Mouse (Mus musculus): ENCODE measurements around the gene Mecom. TPM values are rescaled to one million over a fixed set of nuclear protein-coding genes. Genes with fewer than 3 reads are reported as not detected.
A peak's percentile ranks its signal among the peaks of the same experiment; 100 is the strongest.

Gene Mecom
- polyA plus RNA-seq, 1 experiment from 2014 or later = 57.4 TPM

DNA sequence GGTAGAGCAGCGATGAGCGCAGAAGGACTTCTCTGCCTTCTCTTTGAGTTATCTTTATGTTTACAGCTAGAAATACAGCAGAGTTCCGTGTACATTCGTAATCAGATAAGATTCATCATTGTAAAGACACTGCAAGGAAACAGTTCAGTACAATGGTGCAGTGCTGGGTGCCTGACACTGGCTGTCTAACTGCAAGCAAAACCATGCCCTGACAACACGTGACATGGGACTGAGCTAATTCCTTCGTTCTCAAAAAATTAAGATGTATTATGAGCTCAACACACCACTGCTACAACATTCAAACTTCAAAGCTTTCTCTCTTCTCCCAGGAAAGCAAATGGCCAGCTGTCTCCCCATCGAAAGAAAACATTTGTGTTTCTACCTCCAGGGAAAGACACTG lies 176.3 kb downstream of the Mecom start:
- WGBS = 39% methylated on average over 7 of the region's 7 CpGs
- 0 out of 2 replicates have a peak, but pooled peaks cover 3% of the 10 kb centered on the region for H3K4me1 ChIP-seq (ENCODE audit: control insufficient read depth, insufficient read depth, low read length)
- no peaks in the 10 kb centered on the region for H3K9me3 ChIP-seq (replicated peaks; ENCODE audit: control insufficient read depth, low read length)
- ATAC-seq (ENCODE audit: insufficient read depth, low FRiP score) = no peak
- no peak overlapping the region for H3K4me2 ChIP-seq (ENCODE audit: low read depth, low read length)
- H3K27me3 ChIP-seq (ENCODE audit: control insufficient read depth, insufficient read depth, low read length) = no peaks in the 10 kb centered on the region
- H3K4me3 ChIP-seq (replicated peaks; ENCODE audit: low read length) = no peak overlapping the region
- H3K9ac ChIP-seq (ENCODE audit: low read length) = no peak overlapping the region
- H3K27ac ChIP-seq (ENCODE audit: low read length) = no peak overlapping the region
- H3K36me3 ChIP-seq (ENCODE audit: control insufficient read depth, insufficient read depth, low read length) = no peaks in the 10 kb centered on the region

GRCm38 (mm10) chr3:30370860-30371455 lies 176.8 kb downstream of the Mecom start:
- no peak overlapping the region for H3K4me3 ChIP-seq (replicated peaks; ENCODE audit: low read length)
- WGBS = 50% methylated on average over 16 of the region's 16 CpGs
- H3K27ac ChIP-seq (ENCODE audit: low read length) = no peak overlapping the region
- no peaks in the 10 kb centered on the region for H3K27me3 ChIP-seq (ENCODE audit: control insufficient read depth, insufficient read depth, low read length)
- H3K4me1 ChIP-seq (ENCODE audit: control insufficient read depth, insufficient read depth, low read length) = 0 out of 2 replicates have a peak, but pooled peaks cover 3% of the 10 kb centered on the region
- no peaks in the 10 kb centered on the region for H3K9me3 ChIP-seq (replicated peaks; ENCODE audit: control insufficient read depth, low read length)
- no peak for ATAC-seq (ENCODE audit: insufficient read depth, low FRiP score)
- H3K4me2 ChIP-seq (ENCODE audit: low read depth, low read length) = 0 out of 2 replicates have a peak overlapping the region, but pooled peaks have one; percentile 31
- no peaks in the 10 kb centered on the region for H3K36me3 ChIP-seq (ENCODE audit: control insufficient read depth, insufficient read depth, low read length)
- no peak overlapping the region for H3K9ac ChIP-seq (ENCODE audit: low read length)

DNA sequence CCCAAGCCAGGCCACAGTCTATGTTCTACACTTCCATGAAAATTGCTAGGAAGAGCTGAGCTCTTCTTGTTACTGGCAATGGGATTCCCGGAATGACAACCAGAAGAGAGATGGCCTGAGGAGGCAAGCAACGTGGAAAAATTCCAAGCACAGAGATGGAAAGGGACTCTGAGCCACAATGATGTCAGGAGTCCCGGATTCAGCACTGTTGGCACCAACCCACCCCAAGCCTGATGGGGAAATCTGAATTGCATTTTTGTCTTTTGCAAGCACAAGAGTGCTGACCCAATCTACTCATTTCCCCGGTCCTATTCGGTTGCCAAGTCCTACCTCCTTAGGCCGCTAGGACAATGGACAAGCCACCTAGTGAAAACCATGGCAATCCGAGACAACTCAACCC lies 181.2 kb downstream of the Mecom start:
- WGBS = 89% methylated on average over 7 of the region's 7 CpGs
- Histone ChIP-seq H3K27me3 (ENCODE audit: control insufficient read depth, insufficient read depth, low read length) (no peaks in the 10 kb centered on the region), H3K4me2 (ENCODE audit: low read depth, low read length) (no peak overlapping the region), H3K4me3 (replicated peaks; ENCODE audit: low read length) (no peak overlapping the region), H3K9me3 (replicated peaks; ENCODE audit: control insufficient read depth, low read length) (no peaks in the 10 kb centered on the region), H3K27ac (ENCODE audit: low read length) (no peak overlapping the region), H3K36me3 (ENCODE audit: control insufficient read depth, insufficient read depth, low read length) (no peaks in the 10 kb centered on the region), H3K9ac (ENCODE audit: low read length) (no peak overlapping the region), H3K4me1 (ENCODE audit: control insufficient read depth, insufficient read depth, low read length) (no peaks in the 10 kb centered on the region)
- ATAC-seq (ENCODE audit: insufficient read depth, low FRiP score) = no peak

DNA sequence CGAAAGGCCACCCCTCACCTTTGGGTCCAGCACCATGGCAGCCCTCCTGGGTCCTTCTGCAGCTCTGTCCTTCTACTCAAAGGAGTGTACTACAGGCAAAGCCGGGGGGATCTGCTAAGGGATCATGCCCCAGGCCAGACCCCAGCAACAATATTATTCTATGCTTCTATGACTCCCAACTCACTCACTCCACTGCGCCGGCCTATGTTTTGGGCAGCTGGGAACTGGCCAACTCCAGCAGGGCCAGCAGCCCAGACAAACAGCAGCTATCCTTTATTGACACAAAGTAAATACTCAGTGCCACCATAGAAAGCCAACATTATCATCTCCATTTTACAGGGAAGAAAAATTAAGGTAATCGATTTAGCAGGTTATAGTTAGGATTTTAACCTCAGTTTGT lies 186.6 kb downstream of the Mecom start:
- no peak overlapping the region for H3K9ac ChIP-seq (ENCODE audit: low read length)

DNA sequence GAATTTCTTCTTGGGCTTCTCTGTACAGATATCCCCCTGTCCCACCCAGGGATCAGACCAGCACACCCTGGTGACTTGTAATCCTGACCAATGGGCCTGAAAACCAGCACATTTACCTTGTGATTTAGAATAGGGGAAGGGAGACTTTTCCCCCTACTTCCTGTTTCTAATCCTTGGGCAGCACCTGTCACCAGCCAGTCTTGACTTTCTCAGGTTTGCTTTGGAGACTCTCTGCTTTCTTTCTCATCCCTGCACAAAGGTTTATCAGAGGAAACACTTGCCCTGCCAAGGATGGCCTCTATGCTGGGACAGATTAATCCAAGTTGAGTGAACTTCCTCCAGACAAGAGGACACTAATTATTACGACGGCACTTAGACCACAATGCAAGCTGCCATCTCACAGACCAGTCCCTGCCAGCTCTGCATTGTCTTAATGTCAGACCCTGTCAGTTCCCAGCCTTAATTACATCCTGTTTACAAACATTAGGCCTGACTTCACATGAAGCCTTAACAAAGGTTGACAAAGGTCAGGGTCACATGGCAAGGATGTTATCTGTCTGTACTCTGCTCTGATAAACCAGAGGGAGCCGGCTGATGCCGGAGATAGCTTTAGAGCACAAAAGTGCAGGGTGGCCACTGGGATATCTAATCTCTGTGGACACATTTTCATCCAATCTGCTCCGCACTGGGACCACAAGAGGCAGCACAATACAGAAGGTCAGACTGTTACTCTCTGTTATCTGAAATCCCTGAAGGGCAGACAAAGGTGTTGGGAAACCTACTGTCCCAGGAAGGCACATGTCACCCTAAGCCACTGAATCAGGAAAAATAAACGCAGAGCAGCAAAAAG lies 193.7 kb downstream of the Mecom start:
- H3K27ac ChIP-seq (ENCODE audit: low read length) = no peak overlapping the region
- ATAC-seq (ENCODE audit: insufficient read depth, low FRiP score) = no peak
- H3K36me3 ChIP-seq (ENCODE audit: control insufficient read depth, insufficient read depth, low read length) = no peaks in the 10 kb centered on the region
- H3K9ac ChIP-seq (ENCODE audit: low read length) = no peak overlapping the region
- no peak overlapping the region for H3K4me3 ChIP-seq (replicated peaks; ENCODE audit: low read length)
- WGBS = 39% methylated on average over 6 of the region's 6 CpGs
- no peaks in the 10 kb centered on the region for H3K4me1 ChIP-seq (ENCODE audit: control insufficient read depth, insufficient read depth, low read length)
- H3K9me3 ChIP-seq (replicated peaks; ENCODE audit: control insufficient read depth, low read length) = no peaks in the 10 kb centered on the region
- no peak overlapping the region for H3K4me2 ChIP-seq (ENCODE audit: low read depth, low read length)
- H3K27me3 ChIP-seq (ENCODE audit: control insufficient read depth, insufficient read depth, low read length) = no peaks in the 10 kb centered on the region

More for the DNA sequence above, 186.6 kb downstream of the Mecom start:
- Histone ChIP-seq H3K27ac (ENCODE audit: low read length) (no peak overlapping the region), H3K4me2 (ENCODE audit: low read depth, low read length) (no peak overlapping the region), H3K27me3 (ENCODE audit: control insufficient read depth, insufficient read depth, low read length) (no peaks in the 10 kb centered on the region), H3K4me3 (replicated peaks; ENCODE audit: low read length) (no peak overlapping the region), H3K9me3 (replicated peaks; ENCODE audit: control insufficient read depth, low read length) (no peaks in the 10 kb centered on the region), H3K36me3 (ENCODE audit: control insufficient read depth, insufficient read depth, low read length) (no peaks in the 10 kb centered on the region), H3K4me1 (ENCODE audit: control insufficient read depth, insufficient read depth, low read length) (peaks cover 4% of the 10 kb centered on the region; the same call in 1 of the 2 replicates)
- WGBS = 60% methylated on average over 5 of the region's 5 CpGs
- no peak for ATAC-seq (ENCODE audit: insufficient read depth, low FRiP score)

GRCm38 (mm10) chr3:30349279-30349678 lies 198.5 kb downstream of the Mecom start:
- Histone ChIP-seq H3K4me1 (ENCODE audit: control insufficient read depth, insufficient read depth, low read length) (no peaks in the 10 kb centered on the region), H3K36me3 (ENCODE audit: control insufficient read depth, insufficient read depth, low read length) (no peaks in the 10 kb centered on the region), H3K9ac (ENCODE audit: low read length) (no peak overlapping the region), H3K27ac (ENCODE audit: low read length) (no peak overlapping the region), H3K9me3 (replicated peaks; ENCODE audit: control insufficient read depth, low read length) (no peaks in the 10 kb centered on the region), H3K27me3 (ENCODE audit: control insufficient read depth, insufficient read depth, low read length) (no peaks in the 10 kb centered on the region), H3K4me3 (replicated peaks; ENCODE audit: low read length) (no peak overlapping the region), H3K4me2 (ENCODE audit: low read depth, low read length) (no peak overlapping the region)
- WGBS = 58% methylated on average over 7 of the region's 7 CpGs
- no peak for ATAC-seq (ENCODE audit: insufficient read depth, low FRiP score)

GRCm38 (mm10) chr3:30344151-30344550 lies 203.7 kb downstream of the Mecom start:
- Histone ChIP-seq H3K9ac (ENCODE audit: low read length) (no peak overlapping the region), H3K4me3 (replicated peaks; ENCODE audit: low read length) (no peak overlapping the region), H3K4me2 (ENCODE audit: low read depth, low read length) (no peak overlapping the region), H3K36me3 (ENCODE audit: control insufficient read depth, insufficient read depth, low read length) (no peaks in the 10 kb centered on the region), H3K9me3 (replicated peaks; ENCODE audit: control insufficient read depth, low read length) (no peaks in the 10 kb centered on the region), H3K27ac (ENCODE audit: low read length) (no peak overlapping the region), H3K4me1 (ENCODE audit: control insufficient read depth, insufficient read depth, low read length) (no peaks in the 10 kb centered on the region), H3K27me3 (ENCODE audit: control insufficient read depth, insufficient read depth, low read length) (no peaks in the 10 kb centered on the region)
- no peak for ATAC-seq (ENCODE audit: insufficient read depth, low FRiP score)
- 77% methylated on average over 4 of the region's 4 CpGs for WGBS

DNA sequence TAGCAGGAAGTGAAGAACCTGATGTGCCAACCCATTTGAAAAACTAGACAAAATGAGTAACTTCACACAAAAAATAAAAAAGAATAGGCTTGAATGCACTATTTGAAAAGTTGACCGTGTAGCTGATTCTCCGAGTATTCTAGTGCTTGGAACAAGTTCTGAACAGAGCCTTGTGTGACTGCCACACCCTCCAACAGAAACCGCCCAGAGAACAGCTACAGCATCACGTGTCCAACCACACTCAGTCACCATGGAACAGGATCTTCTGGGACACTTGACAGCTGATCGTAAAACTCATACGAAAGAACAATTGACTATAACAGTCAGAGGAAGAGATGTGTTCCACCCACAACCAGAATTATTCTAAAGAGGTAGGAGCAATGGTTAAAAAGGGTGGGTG lies 215.5 kb downstream of the Mecom start:
- H3K27me3 ChIP-seq (ENCODE audit: control insufficient read depth, insufficient read depth, low read length) = no peaks in the 10 kb centered on the region
- no peak overlapping the region for H3K4me3 ChIP-seq (replicated peaks; ENCODE audit: low read length)
- no peak overlapping the region for H3K9ac ChIP-seq (ENCODE audit: low read length)
- H3K4me2 ChIP-seq (ENCODE audit: low read depth, low read length) = no peak overlapping the region
- WGBS = 75% methylated on average over 6 of the region's 6 CpGs
- 0 out of 2 replicates have a peak, but pooled peaks cover 2% of the 10 kb centered on the region for H3K4me1 ChIP-seq (ENCODE audit: control insufficient read depth, insufficient read depth, low read length)
- H3K9me3 ChIP-seq (replicated peaks; ENCODE audit: control insufficient read depth, low read length) = no peaks in the 10 kb centered on the region
- no peaks in the 10 kb centered on the region for H3K36me3 ChIP-seq (ENCODE audit: control insufficient read depth, insufficient read depth, low read length)
- no peak overlapping the region for H3K27ac ChIP-seq (ENCODE audit: low read length)
- ATAC-seq (ENCODE audit: insufficient read depth, low FRiP score) = no peak; the same call in 1 of the 2 replicates

DNA sequence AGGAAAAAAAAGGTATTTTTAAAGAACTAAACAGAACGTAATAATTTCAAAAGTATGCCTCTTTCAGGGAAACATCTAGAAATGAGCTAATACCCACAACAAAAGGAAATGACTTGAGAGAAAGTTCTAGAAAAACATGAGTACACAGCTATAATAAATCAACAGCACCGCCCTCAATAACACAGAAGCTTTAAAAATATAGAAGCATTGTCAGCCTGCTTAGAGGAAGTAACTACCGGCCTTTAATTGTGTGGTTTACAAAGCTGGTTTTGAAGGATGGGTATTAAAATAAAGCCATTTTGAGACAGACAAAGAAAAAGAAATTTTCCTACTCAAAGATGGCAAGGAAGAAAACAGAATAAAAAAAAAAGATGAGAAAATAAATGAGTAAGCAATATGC lies 217.3 kb downstream of the Mecom start:
- no peak overlapping the region for H3K27ac ChIP-seq (ENCODE audit: low read length)
- no peaks in the 10 kb centered on the region for H3K27me3 ChIP-seq (ENCODE audit: control insufficient read depth, insufficient read depth, low read length)
- 69% methylated on average over 3 of the region's 3 CpGs for WGBS
- 0 out of 2 replicates have a peak, but pooled peaks cover 2% of the 10 kb centered on the region for H3K4me1 ChIP-seq (ENCODE audit: control insufficient read depth, insufficient read depth, low read length)
- no peak overlapping the region for H3K4me3 ChIP-seq (replicated peaks; ENCODE audit: low read length)
- no peak overlapping the region for H3K4me2 ChIP-seq (ENCODE audit: low read depth, low read length)
- no peak for ATAC-seq (ENCODE audit: insufficient read depth, low FRiP score)
- no peaks in the 10 kb centered on the region for H3K9me3 ChIP-seq (replicated peaks; ENCODE audit: control insufficient read depth, low read length)
- no peaks in the 10 kb centered on the region for H3K36me3 ChIP-seq (ENCODE audit: control insufficient read depth, insufficient read depth, low read length)
- H3K9ac ChIP-seq (ENCODE audit: low read length) = no peak overlapping the region

Data from stomach, embryonic 16.5 days (tissue).